Comparison of ENCODE assay signal across 8 mouse cellular contexts in the genomic region with DNA sequence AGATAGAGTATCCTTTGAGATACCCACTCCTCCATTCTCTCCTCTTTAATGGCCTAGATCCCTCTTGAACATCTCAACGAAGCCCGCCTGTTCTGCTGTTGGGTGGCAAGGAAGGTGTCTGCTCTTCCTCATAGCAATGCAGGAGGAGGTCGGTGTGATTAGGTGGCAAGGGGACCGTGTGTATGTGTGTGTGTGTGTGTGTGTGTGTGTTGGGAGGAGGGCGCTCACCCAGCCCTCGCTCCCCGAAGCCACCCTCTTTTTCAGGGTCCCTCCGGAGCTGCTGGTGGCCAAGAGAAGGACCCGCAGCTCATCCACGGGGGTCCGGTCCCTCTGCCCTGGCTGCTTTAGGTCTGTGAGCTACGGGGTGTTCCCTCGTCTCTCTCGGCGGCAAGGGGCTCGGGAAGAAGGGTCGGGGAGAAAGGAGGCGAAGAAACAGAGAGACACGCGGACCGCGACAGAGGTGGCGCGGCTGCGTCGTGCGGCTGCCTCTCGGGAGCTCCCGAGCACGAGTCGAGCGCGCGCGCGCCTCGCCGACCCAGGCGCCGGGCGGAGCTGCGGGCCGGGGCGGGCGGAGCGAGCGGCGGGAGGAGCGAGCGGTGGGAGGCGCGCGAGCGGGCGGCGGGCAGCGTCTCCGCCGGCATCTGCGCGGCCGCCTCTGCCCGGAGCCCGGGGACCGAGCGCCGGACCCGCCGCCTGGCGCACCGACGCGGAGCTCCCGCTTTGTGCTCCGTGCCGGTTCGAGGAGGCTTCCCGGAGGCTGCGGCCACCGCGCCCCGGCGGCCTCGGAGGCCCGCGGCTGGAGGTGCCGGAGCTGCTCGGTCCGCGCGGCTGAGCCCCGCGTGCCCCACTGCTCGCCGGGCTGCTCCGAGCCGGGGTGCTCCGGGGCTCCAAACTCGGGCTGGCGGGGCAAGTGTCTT. TPM values are rescaled to one million over a fixed set of nuclear protein-coding genes. Genes with fewer than 3 reads are reported as not detected.
DNase-seq lines count a peak whose midpoint lies in the region; ATAC-seq and TF ChIP-seq lines count a peak whose summit lies in the region.

A gene (plus strand): TSS at position 547 of the 917 bp plus-strand sequence.

- peak within 1 kb of the TSS; percentile 87 for H3K27ac ChIP-seq in hindbrain, embryonic 11.5 days (ENCODE audit: low read depth, low read length)

- peak within 1 kb of the TSS; percentile 84 for H3K4me3 ChIP-seq in hindbrain, embryonic 11.5 days (ENCODE audit: low read depth, low read length)

- no peaks in the 10 kb centered on the region for H3K4me1 ChIP-seq in hindbrain, embryonic 11.5 days (replicated peaks; ENCODE audit: control insufficient read depth, insufficient read depth, low read length)

- DNase-seq in Patski (ENCODE audit: low read depth, low spot score): no peak
- DNase-seq in cerebellum, adult 9-10 months: peak; percentile 74
- DNase-seq in frontal cortex, postnatal 14 days (ENCODE audit: low spot score in 2 of 2): peak; percentile 63 to 73
- DNase-seq in hindbrain, embryonic 11.5 days (ENCODE audit: low spot score): peak; percentile 88
- peak; percentile 78 to 79 for DNase-seq in layer of hippocampus, postnatal 14 days (ENCODE audit: low spot score in 2 of 2)
- peak; percentile 63 for DNase-seq in lung, postnatal 25 days (ENCODE audit: low spot score)
- DNase-seq in retina, adult 2 months (ENCODE audit: low read depth, low spot score): peak; percentile 61
- DNase-seq in thymus, postnatal 36 days: peak; percentile 78 to 85

- no peaks in the 10 kb centered on the region for H3K27me3 ChIP-seq in Patski
- H3K27me3 ChIP-seq in hindbrain, embryonic 11.5 days (ENCODE audit: control insufficient read depth, insufficient read depth, low read length): 0 out of 2 replicates have a peak, but pooled peaks cover 2% of the 10 kb centered on the region

- under 1% methylated on average over 68 of the region's 100 CpGs for WGBS in hindbrain, embryonic 11.5 days

- no peaks in the 10 kb centered on the region for H3K9me3 ChIP-seq in hindbrain, embryonic 11.5 days (ENCODE audit: control insufficient read depth, low read length)

- in situ Hi-C loops in Patski (cut with MboI; ENCODE audit: low pct_unique_long_range_greater_than_20kb): loop anchor here (5.0 to 10.0 kb wide), 3 partner anchors 95 to 333 kb away; a partner anchor contains a TSS

- no peak for TF ChIP-seq CTCF in Patski (IDR thresholded peaks at IDR 0.05)

- POLR2A ChIA-PET in Patski (lab: Charles Lee): interaction anchor here (0.6 to 2.1 kb wide), 16 partner anchors 12 to 472 kb away, joined by 3 to 16 read pairs (median 3); no protein-coding TSS in a partner anchor

- no peaks in the 10 kb centered on the region for H3K36me3 ChIP-seq in hindbrain, embryonic 11.5 days (ENCODE audit: control insufficient read depth, insufficient read depth, low read length)

- ATAC-seq in Patski: peak; percentile 80
- peak; percentile 81 for ATAC-seq in hindbrain, embryonic 11.5 days (ENCODE audit: low FRiP score)

- peak within 1 kb of the TSS; percentile 86 for H3K4me2 ChIP-seq in hindbrain, embryonic 11.5 days (replicated peaks; ENCODE audit: low read depth, low read length)

- CTCF ChIA-PET in Patski (lab: Charles Lee): interaction anchor here (0.9 to 2.1 kb wide), 6 partner anchors 10 to 196 kb away, joined by 3 to 7 read pairs (median 4); no protein-coding TSS in a partner anchor

- peak within 1 kb of the TSS; percentile 95 for H3K9ac ChIP-seq in hindbrain, embryonic 11.5 days (ENCODE audit: low read depth, low read length)

RNA-seq across cellular contexts. Expression of the gene that starts here (rescaled TPM):
- 62.0 TPM for polyA plus RNA-seq in Patski (2021)
- polyA plus RNA-seq in hindbrain, embryonic 11.5 days (2014; fragmentation: Nextera tagmentation; extraction: Ambion mirVana): 51.0 and 64.9 TPM in 2 replicates
- total RNA-seq in layer of hippocampus, postnatal 14 days (2021): 100 to 1,000 TPM; 172 TPM
